Mouse (Mus musculus) myocyte (in vitro differentiated cells): ENCODE data around the gene Traip. TPM values are rescaled to one million over a fixed set of nuclear protein-coding genes. Genes with fewer than 3 reads are reported as not detected.

ENCODE experiments used
- H3K27me3 ChIP-seq: one replicate; pipeline ENCODE4 v1.6.1; 2011; ENCODE audit not compliant: control insufficient read depth, insufficient read depth, insufficient read length
- H3K36me3 ChIP-seq: one replicate; pipeline ENCODE4 v1.6.1; 2011; ENCODE audit not compliant: control insufficient read depth, insufficient read depth
- H3K4me2 ChIP-seq: one replicate; pipeline ENCODE4 v1.6.1; 2011; ENCODE audit warnings: low read depth, control low read depth
- H3K4me3 ChIP-seq: one replicate; pipeline ENCODE4 v1.5.1; 2011; ENCODE audit warnings: mild to moderate bottlenecking, control low read depth, moderate library complexity
- H3K79me2 ChIP-seq: one replicate; pipeline ENCODE4 v1.6.1; 2011; ENCODE audit not compliant: control insufficient read depth, insufficient read depth
- H3ac ChIP-seq: one replicate; pipeline ENCODE4 v1.6.1; 2011; ENCODE audit not compliant: control insufficient read depth, insufficient read length
- CEBPB ChIP-seq: IDR thresholded peaks from 2 replicates; pipeline ENCODE4 v1.6.1; 2011; ENCODE audit warnings: mild to moderate bottlenecking, moderate library complexity; ENCODE audit not compliant: poor library complexity, insufficient read depth, severe bottlenecking
- E2F4 ChIP-seq: IDR thresholded peaks from one replicate; pipeline ENCODE4 v1.6.1; 2011; ENCODE audit warnings: mild to moderate bottlenecking, control low read depth, moderate library complexity; ENCODE audit not compliant: insufficient read depth
- MAX ChIP-seq: IDR thresholded peaks from one replicate; pipeline ENCODE4 v1.6.1; 2011; ENCODE audit warnings: low read depth, mild to moderate bottlenecking, control low read depth
- MYOD1 ChIP-seq, 3 experiments: IDR thresholded peaks; one replicate each; pipeline ENCODE4 v1.6.1; 2011; ENCODE audit warnings: control low read depth in 2 of 3, low read depth in 2 of 3, mild to moderate bottlenecking in 2 of 3, moderate library complexity in 1 of 3; ENCODE audit not compliant: insufficient read length in 2 of 3, control insufficient read depth in 1 of 3
- MYOG ChIP-seq, 3 experiments: IDR thresholded peaks; one replicate each; pipeline ENCODE4 v1.6.1; 2011; ENCODE audit warnings: control low read depth in 2 of 3, low read depth in 2 of 3, mild to moderate bottlenecking in 2 of 3; ENCODE audit not compliant: insufficient read length in 2 of 3, control insufficient read depth in 1 of 3, insufficient read depth in 1 of 3
- POLR2A ChIP-seq: IDR thresholded peaks from one replicate; pipeline ENCODE4 v1.6.1; 2011; ENCODE audit warnings: low read depth, mild to moderate bottlenecking, control low read depth, moderate library complexity; ENCODE audit not compliant: insufficient read length
- POLR2AphosphoS2 ChIP-seq: IDR thresholded peaks from one replicate; pipeline ENCODE4 v1.6.1; 2011; ENCODE audit warnings: low read depth, control low read depth; ENCODE audit not compliant: insufficient read length
- REST ChIP-seq: IDR thresholded peaks from one replicate; pipeline ENCODE4 v1.6.1; 2011; ENCODE audit warnings: mild to moderate bottlenecking, control low read depth, moderate library complexity; ENCODE audit not compliant: insufficient read depth, insufficient read length
- SRF ChIP-seq: IDR thresholded peaks from one replicate; pipeline ENCODE4 v1.6.1; 2011; ENCODE audit warnings: low read depth; ENCODE audit not compliant: control insufficient read depth, insufficient read length
- TCF12 ChIP-seq: IDR thresholded peaks from one replicate; pipeline ENCODE4 v1.6.1; 2011; ENCODE audit warnings: mild to moderate bottlenecking, control low read depth; ENCODE audit not compliant: poor library complexity, insufficient read depth, severe bottlenecking
- TCF3 ChIP-seq: IDR thresholded peaks from one replicate; pipeline ENCODE4 v1.6.1; 2011; ENCODE audit warnings: low read depth, control low read depth; ENCODE audit not compliant: insufficient read length
- USF1 ChIP-seq: IDR thresholded peaks from one replicate; pipeline ENCODE4 v1.6.1; 2011; ENCODE audit warnings: low read depth, mild to moderate bottlenecking, control low read depth, moderate library complexity
- polyA plus RNA-seq: library from polyadenylated mRNA; unstranded; fragments of >200 nt; fragmentation: generic; extraction: Trizol; gene quantifications from one replicate; pipeline ENCODE4 v1.2.1, GENCODE M21; 2012; ENCODE audit warnings: missing spikeins

Gene Traip
- polyA plus RNA-seq, 1 experiment, result 4.7 TPM

DNA sequence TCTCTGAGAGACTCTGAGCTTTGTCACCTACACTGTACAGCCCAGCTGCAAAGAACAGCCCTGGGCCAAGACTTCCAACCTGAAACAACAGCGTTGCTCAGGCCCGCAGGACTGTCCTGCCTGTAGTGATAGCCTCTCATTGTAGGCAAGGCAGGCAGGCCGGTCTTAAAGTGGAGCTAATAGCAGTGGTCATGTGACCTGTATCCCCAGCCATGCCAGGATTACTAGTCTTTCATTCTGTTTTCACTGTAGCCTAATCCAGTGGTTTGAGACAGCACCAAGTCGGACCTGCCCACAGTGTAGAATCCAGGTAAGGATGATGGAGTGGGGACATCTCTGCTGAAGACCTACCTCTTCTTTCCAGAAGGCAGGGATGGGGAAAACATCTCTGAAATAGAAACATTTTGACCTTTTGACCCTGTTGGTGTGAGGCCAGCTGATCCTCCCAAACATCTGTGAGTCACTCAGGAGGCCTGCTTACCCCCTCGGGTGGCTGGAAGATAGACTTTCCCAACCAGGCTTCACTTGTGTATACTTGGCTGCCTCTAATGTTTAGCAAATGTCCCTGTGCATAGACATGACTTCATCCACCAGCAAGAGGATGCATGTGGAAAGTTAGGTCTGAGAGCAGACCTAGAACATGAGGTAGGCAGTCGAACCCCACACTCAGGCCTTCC, 5.8 kb downstream of the Traip start:
- no peaks in the 10 kb centered on the region for H3K27me3 ChIP-seq
- H3K4me3 ChIP-seq, result no peak overlapping the region
- H3ac ChIP-seq, result no peak overlapping the region
- H3K4me2 ChIP-seq, result no peak overlapping the region
- no peaks in the 10 kb centered on the region for H3K36me3 ChIP-seq
- H3K79me2 ChIP-seq, result peaks cover 31% of the 10 kb centered on the region
- TF ChIP-seq USF1 (peak; percentile 54), SRF (no peak), TCF3 (no peak), REST (no peak)

DNA sequence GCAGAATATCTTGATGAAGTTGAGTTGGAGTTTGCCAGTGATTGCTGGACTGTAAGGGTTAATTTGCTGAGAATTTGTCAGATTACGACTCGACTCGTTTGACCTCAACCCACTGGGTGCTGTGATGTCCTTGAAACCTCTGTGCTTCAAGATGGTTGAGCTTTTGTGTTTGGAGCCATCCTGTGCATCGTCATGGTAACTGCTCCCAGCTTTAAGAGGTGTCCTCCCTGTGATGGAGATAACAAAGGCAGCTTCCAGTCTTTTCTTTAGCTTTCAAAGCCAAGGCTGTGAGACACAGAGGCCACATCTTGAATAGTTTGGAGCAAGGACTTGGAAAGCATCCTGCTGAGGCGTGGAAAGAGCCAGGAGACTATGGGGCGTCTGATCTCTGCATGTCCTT, 7.2 kb downstream of the Traip start:
- Histone ChIP-seq H3K79me2 (peaks cover 19% of the 10 kb centered on the region), H3K4me2 (no peak overlapping the region), H3K36me3 (no peaks in the 10 kb centered on the region), H3K27me3 (no peaks in the 10 kb centered on the region), H3K4me3 (no peak overlapping the region), H3ac (no peak overlapping the region)
- TF ChIP-seq SRF (no peak), TCF3 (no peak), MYOD1 (IDR thresholded peaks at IDR 0.05; ENCODE audit: control insufficient read depth in 1 of 3, insufficient read length in 2 of 3, low read depth in 2 of 3) (no peak), E2F4 (no peak), USF1 (no peak), POLR2AphosphoS2 (no peak), REST (no peak), POLR2A (no peak), TCF12 (no peak), MAX (no peak), CEBPB (no peak), MYOG (IDR thresholded peaks at IDR 0.05; ENCODE audit: control insufficient read depth in 1 of 3, insufficient read depth in 1 of 3, insufficient read length in 2 of 3, low read depth in 2 of 3) (no peak)

DNA sequence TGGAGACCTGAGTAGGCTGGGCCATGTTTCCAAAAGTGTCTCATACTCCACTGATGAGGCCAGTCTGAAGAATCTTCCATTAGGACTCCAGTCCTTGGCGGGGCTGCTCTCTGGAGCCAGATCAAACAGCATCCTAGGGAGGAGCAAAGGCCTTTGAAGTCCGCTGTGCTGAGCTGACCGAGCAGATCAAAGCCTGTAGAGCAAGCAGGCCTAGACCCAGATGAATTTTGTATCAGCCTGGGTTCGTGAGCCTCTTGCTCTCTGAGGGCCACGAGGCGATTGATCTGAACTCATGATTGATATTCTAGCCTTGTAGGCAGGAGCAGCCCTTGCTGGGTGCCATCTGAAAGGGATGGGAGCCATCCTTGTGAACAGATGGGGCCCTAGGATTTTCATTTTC, 10.0 kb downstream of the Traip start:
- Histone ChIP-seq H3K36me3 (no peaks in the 10 kb centered on the region), H3K27me3 (no peaks in the 10 kb centered on the region), H3K4me2 (no peak overlapping the region), H3K79me2 (no peaks in the 10 kb centered on the region), H3K4me3 (no peak overlapping the region), H3ac (no peak overlapping the region)
- no peak for TF ChIP-seq MAX
- no peak for TF ChIP-seq USF1
- TF ChIP-seq CEBPB, result no peak
- TF ChIP-seq MYOD1 (IDR thresholded peaks at IDR 0.05; ENCODE audit: control insufficient read depth in 1 of 3, insufficient read length in 2 of 3, low read depth in 2 of 3), result no peak
- no peak for TF ChIP-seq REST
- no peak for TF ChIP-seq MYOG (IDR thresholded peaks at IDR 0.05; ENCODE audit: control insufficient read depth in 1 of 3, insufficient read depth in 1 of 3, insufficient read length in 2 of 3, low read depth in 2 of 3)
- no peak for TF ChIP-seq TCF3
- no peak for TF ChIP-seq TCF12
- TF ChIP-seq SRF, result no peak
- no peak for TF ChIP-seq POLR2A
- TF ChIP-seq POLR2AphosphoS2, result no peak
- TF ChIP-seq E2F4, result no peak

DNA sequence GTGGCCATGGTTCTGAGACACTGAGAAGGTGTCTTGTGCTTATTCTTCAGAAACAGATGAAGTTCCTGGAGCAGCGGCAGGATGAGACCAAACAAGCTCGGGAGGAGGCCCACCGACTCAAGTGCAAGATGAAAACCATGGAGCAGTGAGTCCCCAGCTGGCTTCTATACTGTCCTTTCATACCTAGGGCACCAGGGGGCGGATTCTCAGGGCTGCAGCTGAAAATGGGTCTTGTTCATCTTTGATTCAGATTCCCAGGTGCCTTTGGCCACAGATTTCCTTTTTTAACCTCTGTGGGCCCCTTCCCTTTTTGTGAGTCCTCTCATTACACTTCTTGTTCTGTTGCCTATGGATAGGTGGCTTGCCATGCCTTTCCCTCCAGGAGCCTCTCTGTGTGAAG, 11.0 kb downstream of the Traip start:
- H3K4me3 ChIP-seq, result no peak overlapping the region
- no peak overlapping the region for H3K4me2 ChIP-seq
- H3ac ChIP-seq, result no peak overlapping the region
- H3K79me2 ChIP-seq, result no peaks in the 10 kb centered on the region
- no peaks in the 10 kb centered on the region for H3K27me3 ChIP-seq
- TF ChIP-seq POLR2A, result no peak
- no peak for TF ChIP-seq USF1
- no peak for TF ChIP-seq CEBPB
- TF ChIP-seq MYOD1 (IDR thresholded peaks at IDR 0.05; ENCODE audit: control insufficient read depth in 1 of 3, insufficient read length in 2 of 3, low read depth in 2 of 3), result no peak
- TF ChIP-seq MAX, result no peak
- no peak for TF ChIP-seq TCF3
- TF ChIP-seq E2F4, result no peak
- no peak for TF ChIP-seq TCF12
- H3K36me3 ChIP-seq, result no peaks in the 10 kb centered on the region

DNA sequence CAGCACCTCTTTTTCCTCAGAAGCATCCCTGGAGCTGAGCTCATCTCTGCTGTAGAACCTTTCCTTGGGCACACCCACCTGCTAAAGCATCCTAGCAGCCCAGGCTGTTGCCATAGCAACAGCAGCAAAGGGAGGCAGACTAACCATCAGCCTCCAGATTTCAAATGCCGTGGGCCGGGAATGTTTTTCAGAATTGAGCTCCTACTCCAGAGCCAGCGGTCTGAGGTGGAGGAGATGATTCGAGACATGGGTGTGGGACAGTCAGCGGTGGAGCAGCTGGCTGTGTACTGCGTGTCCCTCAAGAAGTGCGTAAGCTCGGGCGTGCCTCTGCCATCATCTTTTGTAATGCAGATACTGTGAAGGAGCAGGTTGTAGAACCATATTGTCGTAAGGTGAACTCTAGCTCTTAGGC, 11.4 kb downstream of the Traip start:
- no peak for TF ChIP-seq CEBPB
- no peaks in the 10 kb centered on the region for H3K36me3 ChIP-seq

DNA sequence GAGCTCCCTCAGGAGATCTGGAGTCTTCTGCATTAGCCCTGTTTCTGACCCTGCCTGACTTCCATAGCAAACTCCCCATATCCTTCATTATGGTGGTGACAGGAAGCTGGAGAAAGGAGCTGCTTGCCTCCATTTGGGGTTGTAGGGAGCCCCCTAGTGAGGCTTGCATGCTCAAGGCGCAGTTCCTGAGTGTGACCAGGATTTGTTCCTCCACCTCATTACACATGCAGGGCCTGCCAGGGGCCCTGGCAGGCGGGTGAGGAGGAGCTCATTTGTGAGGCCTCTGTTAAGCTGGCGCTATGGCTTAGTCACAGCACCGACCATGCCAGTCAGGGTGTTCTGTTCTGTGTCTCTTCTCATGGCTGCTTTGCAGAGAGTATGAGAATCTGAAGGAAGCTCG, 11.9 kb downstream of the Traip start:
- Histone ChIP-seq H3ac (no peak overlapping the region), H3K27me3 (no peaks in the 10 kb centered on the region), H3K4me3 (no peak overlapping the region), H3K4me2 (no peak overlapping the region), H3K36me3 (no peaks in the 10 kb centered on the region), H3K79me2 (no peaks in the 10 kb centered on the region)
- TF ChIP-seq MYOD1 (IDR thresholded peaks at IDR 0.05; ENCODE audit: control insufficient read depth in 1 of 3, insufficient read length in 2 of 3, low read depth in 2 of 3) (no peak), CEBPB (no peak)

More for the DNA sequence above, 11.4 kb downstream of the Traip start:
- H3K4me3 ChIP-seq, result no peak overlapping the region
- H3ac ChIP-seq, result no peak overlapping the region
- H3K27me3 ChIP-seq, result no peaks in the 10 kb centered on the region
- H3K79me2 ChIP-seq, result no peaks in the 10 kb centered on the region
- no peak overlapping the region for H3K4me2 ChIP-seq
